Mouse (Mus musculus) left cerebral cortex, postnatal 25 days (tissue): Measurements from ENCODE around the gene Phactr2. TPM values are rescaled to one million over a fixed set of nuclear protein-coding genes. Genes with fewer than 3 reads are reported as not detected.

Source experiments
- DNase-seq, 2 experiments: peaks; one replicate each; pipeline ENCODE4 v3.0.0; 2022; ENCODE audit warnings: low spot score in 2 of 2, mixed read lengths in 1 of 2
- intact Hi-C: fragments of 180-260 bp; cut with DNase I; formaldehyde crosslinking; loops from one replicate; pipeline ENCODE4 v1.15.1; 2025
- total RNA-seq, 2 experiments: library from RNA; stranded (reverse); gene quantifications; 2 replicates each; pipeline ENCODE4 v1.2.3; 2021

Phactr2 gene
- total RNA-seq, 2 experiments from 2014 or later: 24.5 to 27.1 TPM

GRCm38 (mm10) chr10:13453200-13453990 is 20.8 kb downstream of the Phactr2 start:
- intact Hi-C loops: no loop called here
- no peak for DNase-seq

GRCm38 (mm10) chr10:13451640-13452039 is 22.6 kb downstream of the Phactr2 start:
- intact Hi-C loops: no loop called here
- no peak for DNase-seq

DNA sequence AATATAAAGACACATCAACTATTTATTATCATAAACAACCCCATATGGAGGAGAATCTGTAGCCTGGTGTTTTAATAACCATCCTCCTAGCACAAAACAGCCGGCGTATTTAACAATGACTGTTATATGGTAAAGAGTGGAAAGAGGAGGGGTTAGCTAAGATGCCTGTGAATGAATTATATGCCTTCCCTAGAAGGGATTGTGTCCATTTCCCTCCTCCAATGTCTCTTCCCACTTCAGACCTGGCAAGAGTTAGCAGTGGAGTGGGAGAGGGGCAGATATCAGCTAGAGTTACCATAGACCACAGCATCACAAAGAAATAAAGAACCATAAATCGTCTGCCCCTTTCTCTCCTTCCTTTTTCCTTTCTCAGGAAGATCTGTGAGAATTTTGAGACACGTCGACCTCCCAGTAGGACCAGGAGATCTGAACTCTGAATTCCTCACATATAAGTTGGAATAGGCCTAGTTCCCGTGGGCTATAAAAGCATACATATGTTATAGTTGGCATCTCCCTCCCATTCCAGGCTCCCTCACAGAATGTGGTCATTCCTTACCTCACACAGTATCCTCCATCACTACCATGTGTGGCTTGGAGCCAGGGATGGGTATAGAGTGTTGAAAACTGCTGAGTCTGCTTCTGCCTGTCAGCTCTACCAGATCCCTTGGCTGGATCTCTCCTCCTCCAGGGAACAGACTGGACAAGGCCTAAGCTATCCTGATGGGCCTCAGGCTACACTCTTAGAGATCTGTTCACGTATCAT is 25.7 kb downstream of the Phactr2 start:
- no peak for DNase-seq
- intact Hi-C loops: no loop called here

- no peak for DNase-seq
- intact Hi-C loops: no loop called here
Observed at GRCm38 (mm10) chr10:13446791-13447249, 27.4 kb downstream of the Phactr2 start.

DNA sequence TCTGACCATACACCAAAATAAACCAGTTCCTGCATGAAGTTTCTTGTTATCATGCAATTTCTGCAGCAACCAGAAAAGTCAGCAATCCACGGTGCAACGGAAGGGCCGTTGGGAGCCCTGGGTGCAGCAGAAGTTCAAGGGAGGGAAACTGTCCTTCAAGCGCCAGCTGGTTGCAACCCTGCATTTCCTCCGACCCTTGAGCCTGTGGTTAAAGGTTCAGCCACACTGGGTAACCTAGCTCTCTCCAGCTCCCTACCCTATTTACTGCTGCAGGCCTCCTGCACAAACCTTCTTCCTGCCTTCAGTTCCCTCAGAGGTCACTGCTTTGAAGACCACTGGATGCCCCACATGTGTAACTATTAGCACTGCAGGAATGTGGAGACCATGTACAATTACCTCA is 30.0 kb downstream of the Phactr2 start:
- intact Hi-C loops: no loop called here
- DNase-seq: no peak

DNA sequence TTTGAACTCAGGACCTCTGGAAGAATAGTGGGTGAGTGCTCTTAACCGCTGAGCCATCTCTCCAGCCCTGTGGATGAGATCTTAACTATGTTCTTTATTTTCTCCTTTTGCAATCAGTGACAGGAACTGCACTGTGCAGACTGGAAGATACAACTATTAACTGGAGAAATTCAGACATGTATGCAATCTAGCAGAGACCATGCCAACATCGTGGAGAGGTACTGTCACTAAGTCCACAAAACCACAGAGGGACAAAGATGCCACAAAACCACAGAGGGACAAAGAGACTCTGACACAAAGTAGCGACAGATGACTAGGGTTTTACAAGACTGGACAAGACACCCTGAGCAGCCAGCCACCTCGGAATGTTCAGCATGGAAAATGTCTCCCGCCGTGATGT is 30.6 kb downstream of the Phactr2 start:
- no peak for DNase-seq
- intact Hi-C loops: no loop called here

DNA sequence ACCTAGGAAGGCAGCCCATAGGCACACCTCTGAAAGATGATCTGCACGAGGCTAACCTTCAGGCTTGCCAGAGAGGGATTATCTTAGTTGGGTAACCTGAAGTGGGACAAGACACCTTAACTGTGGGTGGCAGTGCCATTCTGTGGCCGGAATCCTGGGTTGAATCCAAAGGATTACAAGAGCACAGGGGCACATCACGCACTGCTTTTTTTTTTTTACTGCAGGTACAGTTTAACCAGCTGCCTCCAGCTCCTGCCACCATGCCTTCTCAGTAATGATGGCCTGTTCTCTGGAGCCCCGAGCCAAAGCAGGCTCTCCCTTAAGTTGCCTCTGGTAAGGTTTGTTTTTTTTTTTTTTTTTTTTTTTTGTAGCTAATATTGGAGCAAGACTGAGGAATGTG is 33.9 kb downstream of the Phactr2 start:
- intact Hi-C loops: no loop called here
- no peak for DNase-seq

- no peak for DNase-seq
- intact Hi-C loops: no loop called here
Observed at GRCm38 (mm10) chr10:13438118-13438821, 35.9 kb downstream of the Phactr2 start.

DNA sequence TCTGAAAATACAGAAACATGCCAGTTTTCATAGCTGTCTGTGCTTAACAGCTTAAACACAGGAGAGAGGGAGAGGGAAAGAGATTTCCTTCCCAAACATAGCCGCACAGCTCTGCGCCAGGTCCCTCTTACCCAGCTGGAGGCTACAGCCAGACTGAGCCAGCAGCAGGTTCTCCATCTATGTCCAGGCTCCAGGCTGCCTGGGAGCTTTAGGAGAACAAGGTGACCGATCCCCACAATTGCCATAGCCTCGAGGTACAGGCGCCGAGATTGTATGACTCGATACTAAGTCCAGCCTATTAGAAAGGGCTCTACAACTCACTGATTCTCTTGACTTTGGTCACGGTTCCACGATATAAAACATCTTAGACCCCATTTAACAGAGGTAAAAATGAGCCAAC is 37.2 kb downstream of the Phactr2 start:
- DNase-seq: no peak
- intact Hi-C loops: no loop called here

DNA sequence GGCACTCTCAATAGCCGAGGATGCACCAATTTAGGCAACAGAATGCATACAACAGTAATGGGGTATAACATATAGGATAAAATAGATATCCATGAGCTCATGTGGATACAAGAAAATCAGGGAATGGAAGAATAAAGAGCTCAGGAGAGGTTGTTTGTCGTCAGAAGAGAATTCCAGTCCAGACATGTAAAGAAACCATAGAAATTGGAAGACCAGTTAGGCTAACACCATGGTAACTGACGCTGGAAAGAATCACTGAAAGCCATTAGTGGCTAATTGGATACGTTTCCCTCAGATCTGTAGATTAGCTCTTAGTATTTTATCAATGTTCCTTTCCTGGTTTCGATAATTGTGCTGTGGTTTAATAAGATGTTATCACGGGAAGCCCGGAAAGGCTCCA is 41.2 kb downstream of the Phactr2 start:
- DNase-seq: no peak
- intact Hi-C loops: no loop called here

DNA sequence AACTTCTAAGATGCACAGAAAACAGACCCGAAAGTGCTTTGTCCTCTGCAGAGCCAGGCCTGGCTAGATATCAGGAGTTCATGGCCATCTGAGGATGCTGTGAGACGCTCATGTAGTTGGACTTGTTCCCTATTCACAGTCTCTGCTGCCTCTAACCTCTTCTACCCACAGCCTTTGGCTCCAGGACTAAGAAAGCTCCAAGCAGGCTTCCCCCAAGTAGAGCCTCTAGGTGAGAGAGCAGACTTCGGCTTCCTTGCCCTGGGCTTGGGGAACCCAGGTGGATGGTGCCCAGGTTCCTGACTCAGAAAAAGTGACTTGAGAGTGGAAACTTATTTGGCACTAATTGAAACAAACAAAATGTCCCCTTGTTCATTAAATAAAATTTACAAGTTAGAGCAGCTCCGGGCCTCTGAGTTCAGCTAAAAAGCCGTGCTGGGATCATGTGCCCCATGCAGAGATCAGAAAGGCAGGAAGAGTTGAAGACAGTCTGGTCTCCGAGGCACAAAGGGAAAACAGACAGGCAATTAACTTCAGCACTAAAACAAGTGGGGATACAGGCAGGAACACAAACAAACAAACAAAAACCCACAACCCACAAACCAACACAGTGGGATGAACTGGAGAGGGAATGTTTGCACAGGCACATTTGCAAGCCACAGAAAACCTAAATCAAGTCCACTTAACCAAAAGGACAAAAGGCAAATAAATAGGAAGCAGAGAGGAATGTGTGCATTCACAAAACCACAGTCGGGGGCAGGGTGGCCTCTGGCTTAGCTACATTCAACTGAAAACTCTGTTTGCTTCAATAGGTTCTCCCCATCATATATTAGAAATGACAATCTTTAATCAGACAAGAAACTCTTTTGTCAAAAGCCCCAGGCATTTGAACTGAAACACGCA is 42.3 kb downstream of the Phactr2 start:
- intact Hi-C loops: no loop called here

DNA sequence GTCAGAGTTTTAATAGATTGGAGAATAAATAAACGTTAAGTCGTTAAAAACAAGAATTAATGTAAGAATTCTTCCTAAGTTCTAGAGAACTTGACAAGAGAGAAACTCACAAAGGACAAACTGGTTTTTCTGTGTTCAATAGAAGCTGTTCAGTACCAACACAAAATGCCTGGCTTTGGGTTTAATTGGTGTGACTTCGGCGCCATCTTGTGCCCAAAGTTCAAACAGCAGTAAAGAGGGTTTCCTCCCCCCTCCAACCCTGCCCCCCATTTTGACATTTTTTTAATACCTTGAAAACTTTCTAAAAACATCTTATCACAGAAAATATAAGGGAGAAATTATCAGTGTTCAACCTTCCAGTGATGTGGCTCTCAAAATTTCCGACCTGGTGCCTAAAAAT is 44.4 kb downstream of the Phactr2 start:
- intact Hi-C loops: loop anchor here (1.0 kb wide), 2 partner anchors 342 to 413 kb away; no protein-coding TSS in a partner anchor

More for the DNA sequence above, 42.3 kb downstream of the Phactr2 start:
- no peak for DNase-seq

GRCm38 (mm10) chr10:13429240-13429639 is 45.0 kb downstream of the Phactr2 start:
- DNase-seq: no peak
- intact Hi-C loops: loop anchor here (1.0 kb wide), 1 partner anchor 342 kb away; no protein-coding TSS in a partner anchor

More for the DNA sequence above, 44.4 kb downstream of the Phactr2 start:
- DNase-seq: peak; percentile 70 to 71

GRCm38 (mm10) chr10:13428536-13428935 is 45.7 kb downstream of the Phactr2 start:
- intact Hi-C loops: no loop called here

DNA sequence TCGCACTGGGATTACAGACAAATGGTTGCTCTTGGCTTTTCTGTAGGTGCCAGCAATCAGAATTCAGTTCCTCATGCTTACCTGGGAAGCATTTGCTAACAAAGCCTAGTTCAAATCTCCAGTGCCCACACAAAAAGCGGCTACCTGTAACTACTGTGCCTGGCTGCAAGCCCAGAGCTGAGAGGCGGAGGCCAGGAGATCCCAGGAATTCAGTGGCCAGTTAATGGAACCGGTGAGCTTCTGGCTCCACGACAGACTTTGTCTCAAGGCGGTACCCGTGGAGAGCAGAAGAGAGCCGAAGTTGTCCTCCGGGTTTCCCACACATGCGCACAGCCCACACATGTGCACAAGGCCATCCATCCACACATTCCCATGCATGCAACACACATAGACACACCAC is 46.6 kb downstream of the Phactr2 start:
- no peak for DNase-seq
- intact Hi-C loops: no loop called here

More at GRCm38 (mm10) chr10:13428536-13428935, 45.7 kb downstream of the Phactr2 start:
- no peak for DNase-seq

- intact Hi-C loops: no loop called here
- no peak for DNase-seq
Observed at GRCm38 (mm10) chr10:13425198-13425597, 49.0 kb downstream of the Phactr2 start.

DNA sequence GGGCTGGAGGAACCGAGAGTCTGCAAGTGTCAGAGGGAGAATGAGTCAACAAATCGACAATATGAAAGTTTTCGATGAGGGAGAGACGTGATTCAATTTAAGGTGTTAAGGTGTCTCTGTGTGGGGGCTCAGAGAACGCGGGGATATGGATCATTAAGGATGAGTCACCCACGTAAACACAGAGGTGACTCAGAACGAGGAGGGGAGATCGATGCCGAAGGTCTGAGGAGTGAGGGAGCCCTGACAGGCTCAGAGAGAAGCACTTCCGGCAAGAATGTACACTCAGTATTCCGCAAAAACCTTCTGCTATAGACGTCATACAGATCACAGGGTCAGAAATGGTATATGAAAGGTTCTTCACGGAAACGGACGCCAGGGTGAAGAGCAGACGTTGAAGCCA is 49.7 kb downstream of the Phactr2 start:
- no peak for DNase-seq

DNA sequence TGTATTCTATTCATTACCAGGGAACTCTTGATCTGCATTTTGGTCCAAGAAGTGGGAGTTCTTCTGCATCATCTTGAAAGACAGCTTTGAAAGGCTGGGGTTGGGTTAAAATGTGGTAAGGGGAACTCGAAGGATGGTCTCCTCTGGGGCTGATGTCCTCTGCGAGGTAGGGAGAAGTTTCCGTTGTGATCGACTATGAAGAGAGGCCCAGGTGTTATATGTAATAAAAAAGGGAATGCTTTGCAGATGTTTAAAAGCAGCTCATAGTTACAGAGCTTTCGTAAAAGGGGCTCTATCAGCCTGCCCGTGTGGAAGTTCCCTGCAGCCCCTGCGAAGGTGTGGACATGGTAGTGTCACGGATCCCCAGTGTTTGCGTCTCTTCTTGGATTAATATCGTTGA is 50.2 kb downstream of the Phactr2 start:
- DNase-seq: no peak
- intact Hi-C loops: no loop called here

More for the DNA sequence above, 49.7 kb downstream of the Phactr2 start:
- intact Hi-C loops: no loop called here

DNA sequence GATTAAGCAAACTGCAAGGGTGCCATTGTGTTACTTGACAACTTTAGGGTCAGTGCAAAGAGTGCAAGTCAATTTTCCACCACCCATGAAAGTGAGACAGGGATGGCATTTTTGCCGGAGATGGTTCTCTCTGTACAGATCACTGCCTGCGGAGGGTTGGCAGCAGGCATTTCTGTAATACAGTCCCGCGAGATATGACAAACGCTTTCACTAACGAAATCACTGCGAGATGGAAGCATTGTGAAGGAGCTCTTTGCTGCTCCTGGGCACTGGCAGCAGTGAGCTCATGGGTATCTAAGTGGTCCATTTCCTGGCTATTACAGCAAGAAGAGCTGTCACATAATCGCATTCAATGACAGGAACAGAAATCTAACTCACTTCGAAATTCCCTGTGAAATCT is 52.1 kb downstream of the Phactr2 start:
- no peak for DNase-seq
- intact Hi-C loops: no loop called here
